Mouse (Mus musculus): ENCODE measurements around the gene Med4. TPM values are rescaled to one million over a fixed set of nuclear protein-coding genes. Genes with fewer than 3 reads are reported as not detected.

Med4 gene
- polyA plus RNA-seq, 1 experiment from 2014 or later, result 81.9 TPM

- Histone ChIP-seq H3K9ac (no peak overlapping the region), H3K4me3 (no peak overlapping the region), H3K4me1 (replicated peaks) (peaks cover 25% of the 10 kb centered on the region), H3K4me2 (no peak overlapping the region), H3K9me3 (no peaks in the 10 kb centered on the region), H3K27me3 (no peaks in the 10 kb centered on the region), H3K36me3 (no peaks in the 10 kb centered on the region), H3K27ac (replicated peaks) (no peak overlapping the region)
- no peak for ATAC-seq (ENCODE audit: low read depth)
- WGBS, result 89% methylated on average over 3 of the region's 3 CpGs
Measured at GRCm38 (mm10) chr14:73478321-73478720, 31.5 kb upstream of the Med4 start.

DNA sequence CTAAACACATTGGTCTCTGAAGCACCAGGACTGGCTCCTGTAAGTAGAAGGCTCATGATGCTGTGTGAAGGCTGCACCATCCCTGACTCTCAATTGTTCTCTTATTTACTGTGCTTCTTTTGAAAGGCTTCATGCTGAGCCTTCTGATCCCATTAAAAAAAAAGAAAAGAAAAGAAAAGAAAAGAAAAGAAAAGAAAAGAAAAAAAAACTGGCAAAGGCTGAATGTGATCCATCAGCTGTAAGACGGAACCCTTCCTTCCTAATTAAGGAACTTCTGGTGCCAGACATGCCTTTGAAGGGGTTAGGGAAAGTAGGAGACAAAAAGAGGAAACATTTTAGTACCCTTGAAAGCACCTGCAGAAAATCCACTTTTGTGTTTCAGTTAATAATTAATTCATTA, 30.1 kb upstream of the Med4 start:
- H3K27ac ChIP-seq (replicated peaks), result no peak overlapping the region
- H3K27me3 ChIP-seq, result no peaks in the 10 kb centered on the region
- WGBS, result 30% methylated on average over 1 of the region's 1 CpGs
- ATAC-seq (ENCODE audit: low read depth), result no peak
- H3K36me3 ChIP-seq, result no peaks in the 10 kb centered on the region
- H3K4me1 ChIP-seq (replicated peaks), result peaks cover 12% of the 10 kb centered on the region
- no peak overlapping the region for H3K4me2 ChIP-seq
- no peaks in the 10 kb centered on the region for H3K9me3 ChIP-seq
- no peak overlapping the region for H3K4me3 ChIP-seq
- no peak overlapping the region for H3K9ac ChIP-seq

DNA sequence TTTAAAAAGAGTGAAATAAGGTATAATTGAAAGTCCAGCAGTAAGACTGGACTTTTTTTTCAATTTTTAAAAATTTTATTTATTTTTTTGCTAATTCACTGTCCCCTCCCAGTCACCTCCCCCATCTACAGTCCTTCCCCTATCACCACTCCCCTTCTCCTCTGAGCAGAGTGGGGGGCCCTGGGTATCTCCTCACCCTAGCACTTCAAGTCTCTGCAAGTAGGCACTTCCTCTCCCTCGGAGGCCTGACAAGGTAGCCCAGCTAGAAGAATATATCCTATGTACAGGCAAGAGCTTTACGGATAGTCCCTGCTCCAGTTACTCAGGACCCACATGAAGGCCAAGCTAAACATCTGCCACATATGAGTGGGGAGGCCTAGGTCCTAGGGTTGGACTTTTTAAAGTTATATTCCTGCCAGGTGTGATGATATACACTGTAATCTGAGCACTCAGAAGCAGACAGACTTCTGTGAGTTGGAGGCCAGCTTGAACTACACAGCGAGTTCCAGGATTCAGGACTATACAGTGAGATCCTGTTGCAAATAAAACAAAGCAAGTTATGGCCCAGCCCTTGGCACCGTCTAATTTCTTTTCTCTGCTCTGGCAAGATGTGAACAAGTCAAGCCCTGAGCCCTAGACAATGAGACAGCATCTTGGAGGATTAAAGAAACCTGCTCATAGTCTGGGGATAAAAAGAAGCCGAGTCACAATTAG, 26.2 kb upstream of the Med4 start:
- H3K4me2 ChIP-seq, result no peak overlapping the region
- H3K9me3 ChIP-seq, result no peaks in the 10 kb centered on the region
- H3K4me3 ChIP-seq, result no peak overlapping the region
- no peak overlapping the region for H3K27ac ChIP-seq (replicated peaks)
- H3K4me1 ChIP-seq (replicated peaks), result no peaks in the 10 kb centered on the region
- H3K27me3 ChIP-seq, result no peaks in the 10 kb centered on the region
- WGBS, result 82% methylated on average over 5 of the region's 5 CpGs
- no peak for ATAC-seq (ENCODE audit: low read depth)
- H3K36me3 ChIP-seq, result no peaks in the 10 kb centered on the region
- no peak overlapping the region for H3K9ac ChIP-seq

GRCm38 (mm10) chr14:73484366-73485110, 25.3 kb upstream of the Med4 start:
- Histone ChIP-seq H3K9me3 (no peaks in the 10 kb centered on the region), H3K4me1 (replicated peaks) (no peaks in the 10 kb centered on the region), H3K4me3 (no peak overlapping the region), H3K27ac (replicated peaks) (no peak overlapping the region), H3K36me3 (no peaks in the 10 kb centered on the region), H3K4me2 (no peak overlapping the region), H3K27me3 (no peaks in the 10 kb centered on the region), H3K9ac (no peak overlapping the region)
- WGBS, result 71% methylated on average over 3 of the region's 3 CpGs
- no peak for ATAC-seq (ENCODE audit: low read depth)

GRCm38 (mm10) chr14:73486641-73487040, 23.2 kb upstream of the Med4 start:
- Histone ChIP-seq H3K27me3 (no peaks in the 10 kb centered on the region), H3K9ac (no peak overlapping the region), H3K27ac (replicated peaks) (no peak overlapping the region), H3K36me3 (no peaks in the 10 kb centered on the region), H3K4me1 (replicated peaks) (no peaks in the 10 kb centered on the region), H3K4me2 (no peak overlapping the region), H3K9me3 (no peaks in the 10 kb centered on the region), H3K4me3 (no peak overlapping the region)
- ATAC-seq (ENCODE audit: low read depth), result no peak
- WGBS, result 85% methylated on average over 5 of the region's 5 CpGs

GRCm38 (mm10) chr14:73493356-73493755, 16.5 kb upstream of the Med4 start:
- H3K27me3 ChIP-seq, result no peaks in the 10 kb centered on the region
- H3K4me1 ChIP-seq (replicated peaks), result no peaks in the 10 kb centered on the region
- H3K4me3 ChIP-seq, result no peak overlapping the region
- H3K4me2 ChIP-seq, result no peak overlapping the region
- H3K9ac ChIP-seq, result no peak overlapping the region
- no peak overlapping the region for H3K27ac ChIP-seq (replicated peaks)
- ATAC-seq (ENCODE audit: low read depth), result no peak
- H3K36me3 ChIP-seq, result no peaks in the 10 kb centered on the region
- no peaks in the 10 kb centered on the region for H3K9me3 ChIP-seq
- 91% methylated on average over 6 of the region's 6 CpGs for WGBS

- H3K4me2 ChIP-seq, result no peak overlapping the region
- no peak overlapping the region for H3K27ac ChIP-seq (replicated peaks)
- no peak for ATAC-seq (ENCODE audit: low read depth)
Measured at GRCm38 (mm10) chr14:73494122-73494521, 15.7 kb upstream of the Med4 start.

GRCm38 (mm10) chr14:73495753-73496152, 14.1 kb upstream of the Med4 start:
- Histone ChIP-seq H3K27me3 (no peaks in the 10 kb centered on the region), H3K9ac (no peak overlapping the region), H3K36me3 (no peaks in the 10 kb centered on the region), H3K4me2 (no peak overlapping the region), H3K4me1 (replicated peaks) (no peaks in the 10 kb centered on the region), H3K27ac (replicated peaks) (no peak overlapping the region), H3K9me3 (no peaks in the 10 kb centered on the region), H3K4me3 (no peak overlapping the region)
- no peak for ATAC-seq (ENCODE audit: low read depth)
- 75% methylated on average over 7 of the region's 7 CpGs for WGBS

More at GRCm38 (mm10) chr14:73494122-73494521, 15.7 kb upstream of the Med4 start:
- H3K36me3 ChIP-seq, result no peaks in the 10 kb centered on the region
- H3K4me3 ChIP-seq, result no peak overlapping the region
- WGBS, result 82% methylated on average over 6 of the region's 6 CpGs
- no peaks in the 10 kb centered on the region for H3K9me3 ChIP-seq
- no peaks in the 10 kb centered on the region for H3K4me1 ChIP-seq (replicated peaks)
- no peak overlapping the region for H3K9ac ChIP-seq
- no peaks in the 10 kb centered on the region for H3K27me3 ChIP-seq

DNA sequence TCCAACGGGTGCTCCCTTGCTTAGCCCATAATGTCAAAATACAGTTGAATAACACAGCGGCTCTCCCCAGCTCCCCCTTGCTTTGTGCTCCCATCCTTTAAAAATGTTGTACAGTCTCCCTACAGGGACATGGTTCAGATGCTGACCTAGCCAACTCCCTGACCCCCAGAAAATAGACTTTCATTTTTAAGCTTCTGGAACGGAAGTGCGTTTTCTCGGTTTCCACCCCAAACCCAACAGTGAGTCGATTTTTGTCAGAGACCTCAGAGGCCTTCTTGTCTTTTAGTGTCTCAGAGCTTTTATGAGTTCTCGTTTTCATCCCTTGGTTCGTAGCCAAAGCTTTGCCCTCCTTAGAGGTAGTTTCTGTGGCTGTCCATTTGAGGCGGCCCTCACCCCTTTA, 8.5 kb upstream of the Med4 start:
- no peak overlapping the region for H3K27ac ChIP-seq (replicated peaks)
- no peaks in the 10 kb centered on the region for H3K27me3 ChIP-seq
- H3K4me1 ChIP-seq (replicated peaks), result peaks cover 33% of the 10 kb centered on the region
- 86% methylated on average over 9 of the region's 9 CpGs for WGBS
- no peaks in the 10 kb centered on the region for H3K9me3 ChIP-seq
- H3K4me2 ChIP-seq, result no peak overlapping the region
- ATAC-seq (ENCODE audit: low read depth), result no peak
- H3K4me3 ChIP-seq, result no peak overlapping the region
- H3K9ac ChIP-seq, result no peak overlapping the region
- H3K36me3 ChIP-seq, result no peaks in the 10 kb centered on the region

- Histone ChIP-seq H3K27ac (replicated peaks) (peak overlapping the region; percentile 79), H3K4me3 (no peak overlapping the region), H3K9ac (no peak overlapping the region), H3K36me3 (no peaks in the 10 kb centered on the region), H3K9me3 (no peaks in the 10 kb centered on the region), H3K27me3 (no peaks in the 10 kb centered on the region), H3K4me2 (no peak overlapping the region), H3K4me1 (replicated peaks) (peaks cover 33% of the 10 kb centered on the region)
- 65% methylated on average over 6 of the region's 6 CpGs for WGBS
- peak; percentile 33; the same call in 1 of the 2 replicates for ATAC-seq (ENCODE audit: low read depth)
Measured at GRCm38 (mm10) chr14:73501721-73502120, 8.1 kb upstream of the Med4 start.

DNA sequence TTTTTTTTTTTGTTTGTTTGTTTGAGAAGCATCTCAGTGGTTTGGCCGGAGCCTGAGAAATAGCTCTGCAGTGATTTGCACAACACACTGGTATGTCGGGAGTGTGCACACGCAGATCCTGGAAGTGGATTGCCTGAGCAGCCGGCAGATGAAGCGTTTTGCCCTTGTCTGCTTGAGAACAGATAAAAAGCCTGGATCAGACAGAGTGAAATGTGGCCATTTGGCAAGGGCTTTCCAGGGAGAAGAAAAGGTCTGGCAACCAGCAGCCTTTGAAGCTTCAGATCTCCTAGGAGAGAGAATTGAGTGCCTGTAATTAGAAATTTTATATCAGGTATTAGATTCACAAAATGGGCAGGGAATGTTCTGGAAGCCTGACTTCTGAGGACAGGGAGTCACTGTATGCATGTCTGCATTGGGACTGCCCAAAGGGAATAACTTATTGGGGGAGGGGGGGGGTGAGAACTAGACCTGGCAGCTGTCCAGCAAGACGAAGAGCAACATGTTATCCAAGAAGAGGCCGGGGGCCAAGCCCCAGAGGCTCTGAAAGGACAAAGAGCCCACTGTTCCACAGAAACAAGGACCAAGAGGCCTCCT, 7.1 kb upstream of the Med4 start:
- Histone ChIP-seq H3K4me1 (replicated peaks) (peaks cover 33% of the 10 kb centered on the region), H3K27ac (replicated peaks) (peak overlapping the region; percentile 79), H3K27me3 (no peaks in the 10 kb centered on the region), H3K9ac (peak overlapping the region; percentile 22; the same call in 1 of the 2 replicates), H3K4me3 (no peak overlapping the region), H3K9me3 (no peaks in the 10 kb centered on the region), H3K36me3 (no peaks in the 10 kb centered on the region), H3K4me2 (no peak overlapping the region)
- peak; percentile 86 for ATAC-seq (ENCODE audit: low read depth)
- 19% methylated on average over 7 of the region's 7 CpGs for WGBS

GRCm38 (mm10) chr14:73503237-73503933, 6.4 kb upstream of the Med4 start:
- ATAC-seq (ENCODE audit: low read depth), result peak; percentile 86
- H3K9ac ChIP-seq, result no peak overlapping the region
- no peaks in the 10 kb centered on the region for H3K9me3 ChIP-seq
- H3K27ac ChIP-seq (replicated peaks), result peak overlapping the region; percentile 79
- H3K4me2 ChIP-seq, result no peak overlapping the region
- 46% methylated on average over 13 of the region's 13 CpGs for WGBS
- peaks cover 33% of the 10 kb centered on the region for H3K4me1 ChIP-seq (replicated peaks)
- no peaks in the 10 kb centered on the region for H3K27me3 ChIP-seq
- H3K36me3 ChIP-seq, result no peaks in the 10 kb centered on the region
- H3K4me3 ChIP-seq, result no peak overlapping the region

All from neural tube, embryonic 13.5 days (tissue).